Mouse (Mus musculus) ES-CJ7 (cell line): Measurements from ENCODE around the gene Serpina5.

Experiments
- DNase-seq: peaks from one replicate; pipeline ENCODE4 v3.0.0; 2011; ENCODE audit warnings: low read depth, low spot score

Serpina5 gene

DNA sequence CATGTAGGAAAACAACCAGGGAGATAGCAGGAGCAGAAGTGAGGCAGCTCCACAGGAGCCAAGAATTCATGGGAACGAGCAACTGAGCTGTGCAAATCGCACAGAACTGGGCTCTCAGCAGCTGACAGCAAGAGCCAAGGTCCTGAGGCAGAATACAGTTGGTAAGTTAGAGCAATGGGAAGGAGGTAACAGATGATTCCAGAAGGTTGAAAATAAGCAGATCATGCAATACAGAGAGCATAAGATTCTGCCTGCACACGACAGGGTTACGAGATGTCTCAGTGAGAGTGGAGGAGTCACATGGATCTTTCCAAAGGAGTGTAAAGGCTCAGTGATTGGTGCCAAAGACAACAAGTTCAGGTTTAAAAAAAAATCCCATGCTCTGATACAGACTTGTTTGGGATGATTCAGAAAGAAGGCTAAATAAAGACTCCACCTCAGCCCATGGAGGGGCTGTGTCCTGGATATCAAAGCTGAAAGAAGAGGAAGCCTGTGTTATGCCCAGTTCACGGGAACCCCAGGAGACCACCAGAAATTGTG lies 24.2 kb downstream of the Serpina5 start:
- no peak for DNase-seq

DNA sequence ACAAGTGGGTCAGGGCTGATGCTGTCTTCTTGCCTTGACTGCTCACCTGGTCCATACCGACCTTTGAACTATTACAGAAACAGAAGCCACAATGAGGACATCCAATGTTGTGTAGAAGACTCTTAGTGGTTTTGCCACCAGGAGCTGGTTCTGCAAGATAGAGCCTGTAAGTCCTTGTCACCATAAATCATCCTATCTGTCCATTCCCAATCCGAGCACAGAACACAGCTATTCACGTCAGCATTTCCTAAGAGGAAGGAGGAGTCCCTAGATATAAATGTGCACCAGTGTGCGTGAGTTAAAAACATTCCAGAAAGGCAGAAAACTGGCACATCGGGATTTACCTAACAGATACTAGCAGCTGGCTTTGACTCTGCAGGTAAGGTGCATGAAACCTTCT lies 26.8 kb downstream of the Serpina5 start, which contains the start of gene Serpina3b:
Gene Serpina3b, plus strand, starts transcription at position 301 of the 400 bp plus-strand sequence.
- no peak for DNase-seq

DNA sequence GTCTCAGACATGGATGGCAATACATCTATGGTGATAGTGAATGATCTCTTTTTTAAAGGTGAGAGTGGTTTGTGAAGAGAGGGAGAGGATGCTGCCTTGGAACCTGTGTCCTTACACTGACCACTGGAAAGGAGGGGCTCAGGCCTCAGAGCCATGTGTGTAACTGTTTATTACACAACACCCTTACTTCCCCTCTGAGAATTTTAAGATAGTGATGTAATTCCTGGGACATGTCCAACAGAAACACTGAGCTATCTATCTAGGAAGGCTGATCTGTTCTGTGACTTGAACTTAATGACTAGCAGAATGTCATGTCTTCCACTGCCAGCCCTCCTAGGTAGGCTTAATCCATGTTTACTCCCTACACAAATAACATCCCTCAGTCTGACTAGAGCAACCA lies 30.1 kb downstream of the Serpina5 start:
- no peak for DNase-seq

DNA sequence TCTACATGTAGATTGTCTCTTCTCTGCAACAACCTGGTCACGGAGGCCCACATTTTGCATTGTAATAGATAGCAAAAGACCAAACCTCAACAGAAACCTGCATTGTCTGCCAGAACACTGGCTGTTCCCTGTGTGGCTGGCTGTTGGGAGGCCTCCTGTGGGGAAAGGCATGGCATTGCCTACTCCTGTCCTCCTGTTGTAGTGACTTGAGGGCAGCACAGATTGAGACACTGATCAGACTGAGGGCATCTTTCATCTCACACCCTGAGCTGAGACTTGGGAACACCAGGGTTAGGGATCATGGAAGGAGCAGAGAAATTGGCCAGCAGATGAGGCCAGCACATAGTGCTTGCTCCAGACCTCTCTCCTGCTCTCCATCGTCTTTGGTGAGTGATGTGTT lies 37.3 kb downstream of the Serpina5 start:
- no peak for DNase-seq

DNA sequence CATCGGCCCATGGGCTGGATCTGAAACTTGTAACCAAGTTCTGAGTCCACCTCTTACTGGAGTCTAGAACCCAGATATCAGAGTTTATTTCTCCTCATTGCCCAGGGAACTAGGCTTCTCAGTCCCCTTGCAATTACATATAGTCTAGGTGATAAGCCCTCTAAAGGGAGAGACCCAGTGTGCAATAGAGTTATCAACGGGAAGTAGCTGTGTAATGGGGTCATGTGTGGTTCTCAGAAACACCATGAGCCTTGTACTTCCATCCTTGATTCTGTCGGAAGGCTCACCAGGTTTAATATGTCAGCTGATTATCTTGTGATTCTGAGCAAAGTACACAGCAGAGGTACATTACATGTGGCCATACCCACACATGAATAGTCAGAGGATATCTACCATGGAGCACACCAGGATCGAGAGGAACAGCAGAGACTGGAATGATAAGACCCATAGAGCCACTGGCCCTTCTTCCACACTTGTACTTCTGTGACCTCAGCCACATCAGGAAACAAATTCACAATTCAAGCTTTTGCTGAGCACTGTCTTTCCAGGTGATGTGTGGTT lies 39.7 kb downstream of the Serpina5 start:
- DNase-seq = no peak

DNA sequence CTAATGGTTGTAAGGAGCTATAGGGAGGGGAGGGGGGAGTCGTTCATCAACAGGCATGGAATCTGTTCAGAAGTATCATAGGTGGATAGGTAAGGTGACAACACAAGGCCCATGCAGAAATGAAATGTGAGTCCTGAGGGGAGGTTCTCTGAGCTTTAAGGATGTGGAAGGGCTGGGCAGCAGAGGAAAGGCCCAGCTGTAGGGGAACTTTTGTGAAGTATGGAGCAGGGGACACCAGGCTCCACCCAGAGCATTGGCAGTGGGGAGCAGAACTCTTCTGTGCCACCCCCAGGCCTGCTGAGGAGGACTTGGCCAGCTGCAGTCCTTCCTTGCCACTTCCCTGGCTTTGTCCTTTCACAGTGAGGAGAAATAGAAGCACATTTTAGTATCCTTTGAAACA lies 40.6 kb downstream of the Serpina5 start:
- no peak for DNase-seq

DNA sequence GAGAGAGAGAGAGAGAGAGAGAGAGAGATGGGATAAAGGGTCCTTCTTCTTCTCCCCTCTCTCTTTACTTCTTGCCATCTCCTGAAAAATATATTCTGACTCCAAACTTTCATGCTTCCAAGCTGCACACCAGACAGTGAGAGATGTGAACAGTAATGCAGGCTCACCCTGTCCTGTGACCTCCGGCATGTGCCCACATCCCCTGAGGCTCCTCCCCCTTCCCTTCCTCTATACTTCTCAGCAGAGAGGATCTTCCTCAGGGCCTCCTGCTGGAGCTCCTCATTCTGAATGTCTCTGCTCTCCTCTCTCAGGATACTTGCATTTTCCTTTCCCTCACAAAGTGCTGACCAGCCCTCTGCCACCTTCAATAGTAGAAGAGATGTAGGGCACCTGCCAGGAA lies 41.5 kb downstream of the Serpina5 start:
- no peak for DNase-seq

DNA sequence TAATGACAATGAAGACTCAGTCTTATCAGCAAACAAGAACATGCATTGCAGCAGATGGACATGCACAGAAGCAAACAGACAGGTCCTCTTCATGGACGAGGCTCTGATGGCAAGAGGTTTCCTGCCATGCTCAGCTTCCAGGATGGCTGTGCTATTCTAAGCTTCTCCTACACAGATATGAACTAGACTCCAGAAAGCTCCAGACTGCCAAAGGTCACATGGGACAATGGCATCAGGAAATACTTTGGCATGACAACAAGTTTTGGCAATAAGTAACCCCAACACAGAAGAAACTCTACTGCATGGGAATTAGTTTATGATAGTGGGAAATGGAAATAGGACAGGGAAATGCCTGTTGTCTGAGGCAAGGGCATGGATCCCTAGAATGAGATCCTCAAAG lies 42.4 kb downstream of the Serpina5 start:
- DNase-seq = no peak

DNA sequence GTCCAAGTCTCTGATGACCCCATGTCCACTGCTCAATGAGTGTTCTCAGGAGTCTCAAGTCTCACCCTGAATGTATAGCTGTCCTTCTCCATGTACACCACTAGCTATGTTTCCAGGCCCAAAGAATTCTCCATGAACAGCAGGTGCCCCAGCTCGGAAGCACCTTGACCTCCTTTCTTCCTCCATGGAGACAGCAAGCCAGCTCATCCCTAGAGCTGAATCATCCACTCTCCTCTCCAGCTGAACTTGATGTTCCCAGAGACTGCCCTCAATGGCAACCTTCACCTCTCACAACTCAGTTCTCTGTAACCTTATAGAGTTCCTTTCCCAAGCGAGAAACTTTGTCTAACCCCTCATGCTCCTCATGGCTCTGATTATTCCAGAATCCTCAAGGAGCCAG lies 44.7 kb downstream of the Serpina5 start:
- DNase-seq = no peak

DNA sequence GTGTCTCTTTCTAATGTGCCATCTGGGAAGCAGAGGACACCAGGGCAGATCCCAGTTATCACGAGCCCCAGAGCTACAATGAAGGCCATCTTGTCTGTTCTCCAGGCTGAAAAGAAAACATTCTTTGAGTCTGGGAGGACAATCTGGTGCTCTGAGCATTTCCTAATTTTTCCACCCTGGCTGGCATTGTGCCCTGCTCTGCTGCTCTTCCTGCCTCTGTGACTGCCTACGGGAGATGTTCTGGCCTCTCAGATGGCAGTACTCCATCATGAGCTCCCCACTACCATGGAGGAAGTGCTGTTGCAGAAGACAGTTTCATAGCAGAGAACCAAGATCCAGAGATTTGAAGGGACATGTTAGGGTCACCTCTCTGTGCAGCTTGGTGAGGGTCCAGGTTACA lies 51.1 kb downstream of the Serpina5 start:
- no peak for DNase-seq

DNA sequence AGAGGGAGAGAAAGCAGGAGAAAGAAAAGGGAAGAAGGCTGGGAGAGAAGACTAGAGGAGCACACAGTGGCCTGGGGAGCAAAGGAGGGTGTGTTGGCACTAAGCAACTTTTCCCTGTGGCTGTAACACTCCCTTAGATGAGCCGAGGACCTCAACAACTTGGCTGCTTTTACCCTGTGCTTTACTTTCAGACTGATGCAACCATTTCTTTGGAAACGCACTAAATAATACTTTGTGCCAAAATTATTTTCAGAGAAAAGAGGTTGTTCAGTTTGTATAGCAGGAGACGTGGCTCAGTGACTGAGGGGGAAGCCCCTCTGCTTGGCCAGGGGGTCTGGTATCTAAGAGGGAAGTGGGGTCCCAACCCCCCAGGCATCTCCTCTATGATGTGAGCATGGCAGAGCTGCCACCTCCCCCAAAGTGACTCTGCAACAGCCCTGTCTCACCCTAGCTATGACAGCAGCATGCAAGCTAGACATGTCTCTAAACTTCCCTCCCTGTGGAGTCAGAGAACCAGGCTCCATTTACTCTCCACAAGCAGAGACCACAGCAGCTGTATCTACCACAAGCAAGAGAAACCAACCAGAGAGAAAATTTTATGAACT lies 52.2 kb downstream of the Serpina5 start:
- no peak for DNase-seq

DNA sequence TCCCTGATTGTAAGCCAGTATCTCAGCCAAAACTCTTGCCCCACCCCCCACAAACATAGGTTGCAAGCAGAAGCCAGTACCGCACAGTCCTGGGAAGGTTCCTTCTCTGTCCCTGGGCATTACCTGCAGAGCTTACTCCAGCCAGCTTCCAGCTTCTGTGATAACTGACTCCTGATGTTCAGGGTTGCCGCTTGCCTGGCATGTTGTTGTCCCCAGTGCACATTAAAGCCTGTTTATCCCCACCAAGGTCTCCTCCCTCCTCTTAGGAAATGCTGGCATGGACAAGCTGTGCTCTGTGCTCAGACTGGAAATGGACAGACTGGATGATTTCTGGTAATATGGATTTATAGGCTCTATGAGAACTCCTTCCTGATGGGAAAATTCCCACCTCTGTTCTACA lies 52.7 kb downstream of the Serpina5 start, which contains the start of gene Serpina3c:
Gene Serpina3c, minus strand, starts transcription at position 215 of the 400 bp plus-strand sequence.
- no peak for DNase-seq
